Mouse (Mus musculus) ES-Bruce4 (cell line): Measurements from ENCODE around the gene Hdac4.

Experiments used
- CTCF ChIP-seq: IDR thresholded peaks from one replicate; pipeline ENCODE4 v1.8.1; 2011; ENCODE audit warnings: low read depth, low read length
- EP300 ChIP-seq: IDR thresholded peaks from 2 replicates; pipeline ENCODE4 v1.6.1; 2011; ENCODE audit warnings: low read depth, low read length; ENCODE audit not compliant: insufficient read depth
- POLR2A ChIP-seq: IDR thresholded peaks from one replicate; pipeline ENCODE4 v1.8.1; 2011; ENCODE audit warnings: low read length; ENCODE audit not compliant: insufficient read depth

- TF ChIP-seq CTCF (no peak), EP300 (no peak), POLR2A (no peak)
These were observed 144.9 kb downstream of the Hdac4 start for GRCm38 (mm10) chr1:92050566-92050965.
